Mouse (Mus musculus) left cerebral cortex, postnatal 25 days (tissue): Measurements from ENCODE around the gene Tuba1a. TPM values are rescaled to one million over a fixed set of nuclear protein-coding genes. Genes with fewer than 3 reads are reported as not detected.
"Not testable (repeated sequence)": the region's sequence is repeated elsewhere in the genome, so short reads cannot be mapped to it uniquely, and the experiment has no call there.

Experiments
- DNase-seq, 2 experiments: peaks; one replicate each; pipeline ENCODE4 v3.0.0; 2022; ENCODE audit warnings: low spot score in 2 of 2, mixed read lengths in 1 of 2
- intact Hi-C: fragments of 180-260 bp; cut with DNase I; formaldehyde crosslinking; loops from one replicate; pipeline ENCODE4 v1.15.1; 2025
- total RNA-seq, 2 experiments: library from RNA; stranded (reverse); gene quantifications; 2 replicates each; pipeline ENCODE4 v1.2.3; 2021

The Tuba1a gene
- total RNA-seq, 2 experiments from 2014 or later: 1,095 to 1,137 TPM

- intact Hi-C loops: loop anchor here (1.0 to 2.0 kb wide), 3 partner anchors 19 to 59 kb away; partner anchors contain the start of genes Gm49450 and Tuba1a
- peak; percentile 95 to 96 for DNase-seq
Measured at GRCm38 (mm10) chr15:98934217-98934839, 19.2 kb downstream of the Tuba1a start, which contains the start of gene Tuba1b. Gene Tuba1b, minus strand, starts transcription at chr15:98934565.

GRCm38 (mm10) chr15:98933833-98934216 lies 19.7 kb downstream of the Tuba1a start:
- intact Hi-C loops: loop anchor here (1.0 to 2.0 kb wide), 3 partner anchors 19 to 59 kb away; partner anchors contain the start of genes Gm49450 and Tuba1a
- peak; percentile 97 to 98 for DNase-seq

DNA sequence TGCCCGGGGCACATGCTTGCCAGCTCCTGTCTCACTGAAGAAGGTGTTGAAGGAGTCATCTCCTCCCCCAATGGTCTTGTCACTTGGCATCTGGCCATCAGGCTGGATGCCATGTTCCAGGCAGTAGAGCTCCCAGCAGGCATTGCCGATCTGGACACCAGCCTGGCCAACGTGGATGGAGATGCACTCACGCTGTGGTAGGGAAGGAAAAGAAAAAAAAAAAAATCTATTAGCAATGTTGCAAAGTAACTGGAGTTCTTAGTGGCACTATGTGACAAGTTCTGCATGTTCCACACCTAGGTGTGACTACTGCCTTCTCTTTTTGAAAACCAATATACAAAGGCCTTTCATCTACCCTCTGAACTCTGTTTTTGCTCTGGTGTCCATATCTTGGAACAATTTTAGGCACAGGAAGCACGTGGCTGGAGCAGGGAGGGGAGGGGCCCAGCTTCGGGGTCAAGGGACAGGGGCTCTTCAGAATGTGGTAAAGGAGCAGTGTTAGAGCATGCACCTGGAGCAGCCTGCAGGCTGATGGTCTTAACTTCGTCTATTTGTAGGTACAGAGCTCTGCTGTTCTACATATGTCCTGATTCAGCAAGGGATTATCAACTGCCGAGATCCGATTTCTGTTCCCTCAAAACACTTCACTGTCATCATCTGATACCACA lies 20.4 kb downstream of the Tuba1a start:
- intact Hi-C loops, DNase-seq: not testable (repeated sequence)

- intact Hi-C loops: no loop called here
Measured at GRCm38 (mm10) chr15:98930998-98931397, 22.5 kb downstream of the Tuba1a start.

GRCm38 (mm10) chr15:98930017-98930734 lies 23.3 kb downstream of the Tuba1a start:
- intact Hi-C loops: no loop called here

More at GRCm38 (mm10) chr15:98930998-98931397, 22.5 kb downstream of the Tuba1a start:
- DNase-seq: no peak

GRCm38 (mm10) chr15:98928598-98929240 lies 24.8 kb downstream of the Tuba1a start:
- DNase-seq: peak; percentile 73 to 79
- intact Hi-C loops: loop anchor here (2.0 kb wide), 1 partner anchor 36 kb away; no protein-coding TSS in a partner anchor

More at GRCm38 (mm10) chr15:98930017-98930734, 23.3 kb downstream of the Tuba1a start:
- no peak for DNase-seq

DNA sequence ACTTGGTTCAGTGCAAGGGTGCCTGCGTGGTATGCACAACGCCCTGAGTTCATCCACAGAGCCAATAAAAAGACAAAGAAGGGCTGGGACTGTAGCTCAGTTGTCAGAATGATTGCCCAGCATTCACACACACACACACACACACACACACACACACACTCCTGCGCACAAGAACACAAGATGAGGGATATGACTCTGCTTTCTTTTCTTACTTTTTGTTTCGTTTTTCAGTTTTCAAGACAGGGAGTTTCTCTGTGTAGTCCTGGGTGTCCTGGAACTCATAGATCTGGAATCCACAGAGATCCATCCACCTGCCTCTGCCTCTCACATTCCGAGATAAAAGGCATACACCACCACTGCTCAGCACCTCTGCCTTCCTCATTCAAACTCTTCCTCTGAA lies 25.9 kb downstream of the Tuba1a start:
- intact Hi-C loops: loop anchor here (1.0 kb wide), 1 partner anchor 50 kb away; no protein-coding TSS in a partner anchor

DNA sequence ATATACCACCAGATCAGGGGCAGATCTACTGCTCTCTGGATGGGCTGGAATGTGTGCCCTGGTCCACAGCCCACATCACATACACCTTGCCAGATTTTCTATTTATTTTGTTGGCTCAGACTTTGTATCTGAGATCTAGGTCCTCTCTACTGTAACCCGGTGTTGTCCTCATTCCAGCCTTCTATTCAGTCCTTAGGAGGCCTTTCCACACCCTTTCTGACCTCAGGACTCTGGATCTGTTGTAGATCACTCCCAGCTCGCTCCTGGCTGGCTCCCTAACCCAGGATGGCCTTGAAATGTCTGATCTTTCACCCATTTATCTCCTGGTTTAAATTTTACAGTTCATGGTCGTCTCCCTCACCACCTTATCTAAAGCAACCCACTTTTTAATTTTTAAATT lies 28.8 kb downstream of the Tuba1a start:
- intact Hi-C loops: no loop called here
- no peak for DNase-seq

More for the DNA sequence above, 25.9 kb downstream of the Tuba1a start:
- DNase-seq: no peak

DNA sequence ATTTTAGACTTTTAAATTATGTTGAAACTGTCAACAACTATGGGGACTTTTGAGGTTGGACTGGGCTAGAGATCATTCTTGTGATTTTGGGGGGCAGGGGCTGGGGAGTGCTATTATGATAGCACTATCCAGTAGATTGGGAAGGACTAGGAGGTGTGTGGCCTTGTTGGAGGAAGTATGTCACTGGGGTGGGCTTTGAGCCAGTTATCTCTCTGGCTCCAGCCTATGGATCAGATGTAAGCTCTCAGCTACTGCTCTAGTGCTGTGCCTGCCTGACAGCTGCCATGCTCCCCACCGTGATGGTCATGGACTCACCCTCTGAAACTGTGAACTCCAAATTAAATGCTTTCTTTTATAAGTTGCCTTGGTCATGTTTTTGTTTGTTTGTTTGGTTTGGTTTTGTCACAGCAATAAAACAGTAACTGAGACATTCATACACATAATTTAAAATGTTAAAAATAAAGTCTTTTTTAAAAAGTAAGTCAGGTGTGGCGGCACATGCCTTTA lies 30.4 kb downstream of the Tuba1a start:
- intact Hi-C loops: no loop called here
- DNase-seq: no peak

GRCm38 (mm10) chr15:98922581-98922980 lies 30.9 kb downstream of the Tuba1a start:
- intact Hi-C loops: no loop called here
- no peak for DNase-seq

DNA sequence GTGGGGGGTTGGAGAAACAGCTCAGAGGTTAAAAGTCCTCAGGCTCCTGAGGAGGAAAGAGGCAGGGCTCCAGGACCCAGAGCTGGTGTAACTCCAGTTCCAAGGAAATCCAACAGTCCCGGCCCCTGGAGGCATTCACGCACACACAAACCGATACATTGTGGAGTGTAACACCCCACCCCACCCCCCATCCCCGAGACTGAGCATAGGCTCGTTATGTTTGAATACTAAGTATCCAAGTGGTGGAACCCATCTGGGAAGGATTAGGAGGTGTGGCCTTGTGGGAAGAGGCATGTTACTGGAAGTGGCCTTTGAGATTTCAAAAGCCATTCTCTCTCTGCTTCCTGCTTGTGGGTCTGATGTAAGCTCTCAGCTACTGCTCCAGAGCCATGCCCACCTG lies 32.0 kb downstream of the Tuba1a start:
- intact Hi-C loops: no loop called here
- DNase-seq: no peak

DNA sequence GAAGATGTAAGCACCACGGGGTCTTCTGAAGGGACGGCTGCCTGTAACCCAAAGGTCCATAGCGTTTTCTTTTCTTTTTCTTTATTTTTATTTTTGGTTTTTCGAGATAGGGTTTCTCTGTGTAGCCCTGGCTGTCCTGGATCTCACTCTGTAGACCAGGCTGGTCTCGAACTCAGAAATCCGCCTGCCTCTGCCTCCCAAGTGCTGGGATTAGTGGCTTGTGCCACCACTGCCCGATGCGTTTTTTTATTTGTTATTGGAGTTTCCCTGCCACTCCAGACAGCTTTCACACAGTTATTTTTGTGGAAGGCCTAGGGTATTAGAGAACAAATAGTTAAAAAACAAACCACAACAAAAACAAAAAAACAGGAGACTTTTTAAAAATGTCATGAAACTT lies 35.0 kb downstream of the Tuba1a start:
- intact Hi-C loops: loop anchor here (2.0 kb wide), 1 partner anchor 38 kb away; no protein-coding TSS in a partner anchor
- DNase-seq: not testable (repeated sequence)

- intact Hi-C loops: loop anchor here (2.0 kb wide), 1 partner anchor 37 kb away; no protein-coding TSS in a partner anchor
- peak; percentile 99 to 100 for DNase-seq
Measured at GRCm38 (mm10) chr15:98917538-98918498, 35.7 kb downstream of the Tuba1a start, which contains the start of gene Lmbr1l. Gene Lmbr1l, minus strand, starts transcription at chr15:98918231.

DNA sequence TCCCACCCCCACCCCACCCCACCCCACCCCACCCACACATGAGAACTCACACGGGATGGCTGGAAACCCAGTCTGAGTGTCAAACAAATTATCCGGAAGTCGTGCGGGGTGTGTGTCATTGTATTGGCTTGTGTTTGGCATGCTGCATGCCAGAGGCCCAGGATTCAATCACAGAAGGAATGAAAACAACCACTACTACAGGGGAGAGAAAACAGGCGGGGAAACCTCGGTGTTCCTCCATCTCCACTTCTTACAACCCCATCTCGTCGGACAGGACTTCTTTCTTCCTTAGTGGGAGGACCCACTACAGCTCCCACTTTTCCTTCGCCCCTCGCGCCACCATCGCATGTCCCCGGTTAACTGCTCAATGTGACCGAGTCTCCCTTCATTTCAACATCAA lies 36.4 kb downstream of the Tuba1a start:
- intact Hi-C loops: no loop called here
- DNase-seq: no peak

DNA sequence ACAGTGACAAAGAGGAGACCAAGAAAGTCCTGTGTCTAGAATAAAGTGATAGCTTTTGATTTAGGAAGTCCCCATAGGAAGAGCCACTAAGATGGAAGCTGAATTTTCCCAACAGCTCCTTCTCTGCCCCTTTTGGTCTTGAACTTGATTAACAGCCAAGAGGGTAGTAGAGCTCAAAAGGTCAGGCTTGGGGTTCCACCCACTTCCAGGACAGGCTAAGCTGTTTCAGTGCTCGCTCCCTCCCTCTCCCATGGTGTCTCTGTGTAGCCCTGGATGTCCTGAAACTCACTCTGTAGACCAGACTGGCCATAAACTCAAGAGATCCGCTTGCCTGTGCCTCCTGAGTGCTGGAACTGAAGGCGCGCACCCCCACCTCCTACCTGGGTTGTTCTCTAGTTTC lies 37.5 kb downstream of the Tuba1a start:
- no peak for DNase-seq
- intact Hi-C loops: no loop called here

GRCm38 (mm10) chr15:98914903-98915302 lies 38.6 kb downstream of the Tuba1a start:
- intact Hi-C loops: no loop called here
- DNase-seq: no peak

DNA sequence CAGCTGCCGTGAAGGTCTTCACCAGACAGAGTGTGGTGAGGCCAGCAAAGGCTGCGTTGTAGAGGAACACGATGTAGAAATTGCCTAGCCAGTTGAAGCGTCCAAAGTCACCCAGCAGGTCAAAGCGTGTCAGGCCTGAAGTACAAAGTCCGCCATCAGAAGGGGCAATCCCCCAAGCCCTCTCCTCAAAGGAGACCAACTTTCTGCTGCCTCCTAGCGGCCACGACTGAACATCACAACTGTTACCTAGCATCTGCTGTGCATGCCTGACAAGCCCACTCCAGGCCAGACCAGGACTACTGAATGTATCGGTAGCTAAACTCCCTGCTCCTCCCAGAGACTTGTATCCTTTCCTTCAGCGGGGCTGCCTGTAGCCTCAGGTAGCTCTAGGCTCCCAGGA lies 48.8 kb downstream of the Tuba1a start:
- intact Hi-C loops: no loop called here
- no peak for DNase-seq

GRCm38 (mm10) chr15:98902600-98902999 lies 50.9 kb downstream of the Tuba1a start:
- intact Hi-C loops: no loop called here
- no peak for DNase-seq
